Comparison of ENCODE assay signal across 8 mouse cellular contexts in genomic region chr11:72796296-72796687, GRCm38 (mm10). TPM values are rescaled to one million over a fixed set of nuclear protein-coding genes. Genes with fewer than 3 reads are reported as not detected.
A peak's percentile ranks its signal among the peaks of the same experiment; 100 is the strongest.
DNase-seq lines count a peak whose midpoint lies in the region; ATAC-seq and TF ChIP-seq lines count a peak whose summit lies in the region.

No protein-coding gene starts in this region.

- no peak for TF ChIP-seq CTCF in CH12.LX (conservative IDR thresholded peaks at IDR 0.05 in 1 of 2, IDR thresholded peaks at IDR 0.05 in 1 of 2; ENCODE audit: low read depth in 2 of 2, low read length in 2 of 2)

- H3K27me3 ChIP-seq in heart, embryonic 11.5 days (ENCODE audit: control insufficient read depth, insufficient read depth, low read length): no peaks in the 10 kb centered on the region
- H3K27me3 ChIP-seq in CH12.LX (replicated peaks): no peaks in the 10 kb centered on the region
- no peaks in the 10 kb centered on the region for H3K27me3 ChIP-seq in embryonic facial prominence, embryonic 15.5 days
- H3K27me3 ChIP-seq in limb, embryonic 12.5 days: no peaks in the 10 kb centered on the region
- H3K27me3 ChIP-seq in neural tube, embryonic 13.5 days: no peaks in the 10 kb centered on the region

- WGBS in heart, embryonic 11.5 days (ENCODE audit: insufficient replicate concordance): 1% methylated on average over 42 of the region's 42 CpGs
- WGBS in embryonic facial prominence, embryonic 15.5 days: under 1% methylated on average over 42 of the region's 42 CpGs
- WGBS in limb, embryonic 12.5 days: under 1% methylated on average over 41 of the region's 42 CpGs
- under 1% methylated on average over 42 of the region's 42 CpGs for WGBS in neural tube, embryonic 13.5 days

- no peaks in the 10 kb centered on the region for H3K9me3 ChIP-seq in heart, embryonic 11.5 days (replicated peaks; ENCODE audit: control insufficient read depth, low read length)
- no peaks in the 10 kb centered on the region for H3K9me3 ChIP-seq in CH12.LX (replicated peaks; ENCODE audit: low read length)
- H3K9me3 ChIP-seq in embryonic facial prominence, embryonic 15.5 days (replicated peaks): no peaks in the 10 kb centered on the region
- no peaks in the 10 kb centered on the region for H3K9me3 ChIP-seq in limb, embryonic 12.5 days
- H3K9me3 ChIP-seq in neural tube, embryonic 13.5 days: no peaks in the 10 kb centered on the region

- H3K9ac ChIP-seq in heart, embryonic 11.5 days (ENCODE audit: low read depth, low read length): peak overlapping the region; percentile 79
- peak overlapping the region; percentile 55 for H3K9ac ChIP-seq in CH12.LX (ENCODE audit: insufficient read depth, low read depth)
- peak overlapping the region; percentile 91 for H3K9ac ChIP-seq in embryonic facial prominence, embryonic 15.5 days
- peak overlapping the region; percentile 78 for H3K9ac ChIP-seq in limb, embryonic 12.5 days (replicated peaks)
- peak overlapping the region; percentile 94 for H3K9ac ChIP-seq in neural tube, embryonic 13.5 days

- TF ChIP-seq RAD21 in CH12.LX (IDR thresholded peaks at IDR 0.05; ENCODE audit: low read depth, low read length): no peak

- DNase-seq in heart, adult 18-20 months: no peak
- no peak for DNase-seq in CH12.LX (ENCODE audit: extremely low read depth)
- DNase-seq in right cerebral cortex, postnatal 4 days: no peak
- DNase-seq in ovary, adult 18-20 months (ENCODE audit: low spot score): no peak

- TF ChIP-seq POLR2A in CH12.LX (IDR thresholded peaks at IDR 0.05; ENCODE audit: low read depth, low read length): no peak

- H3K36me3 ChIP-seq in heart, embryonic 11.5 days (ENCODE audit: control insufficient read depth, insufficient read depth, low read length): no peaks in the 10 kb centered on the region
- peaks cover 0 to 16% of the 10 kb centered on the region in 2 experiments for H3K36me3 ChIP-seq in CH12.LX (replicated peaks in 1 of 2; ENCODE audit: control insufficient read depth in 1 of 2, insufficient read depth in 1 of 2, low read length in 1 of 2)
- H3K36me3 ChIP-seq in embryonic facial prominence, embryonic 15.5 days: no peaks in the 10 kb centered on the region
- H3K36me3 ChIP-seq in limb, embryonic 12.5 days: no peaks in the 10 kb centered on the region
- H3K36me3 ChIP-seq in neural tube, embryonic 13.5 days: no peaks in the 10 kb centered on the region

- H3K4me2 ChIP-seq in heart, embryonic 11.5 days: peak overlapping the region; percentile 72
- H3K4me2 ChIP-seq in CH12.LX (ENCODE audit: insufficient read depth, low read depth, poor library complexity, severe bottlenecking): peak overlapping the region; percentile 92
- peak overlapping the region; percentile 61 for H3K4me2 ChIP-seq in embryonic facial prominence, embryonic 15.5 days (replicated peaks)
- H3K4me2 ChIP-seq in limb, embryonic 12.5 days: peak overlapping the region; percentile 87
- H3K4me2 ChIP-seq in neural tube, embryonic 13.5 days: peak overlapping the region; percentile 95

- peak overlapping the region; percentile 72 for H3K4me3 ChIP-seq in heart, embryonic 11.5 days (ENCODE audit: low read depth, low read length)
- peak overlapping the region; percentile 86 to 96 (median 87) for H3K4me3 ChIP-seq in CH12.LX (replicated peaks in 1 of 3; ENCODE audit: low read depth in 2 of 3, low read length in 2 of 3, poor library complexity in 1 of 3)
- peak overlapping the region; percentile 99 for H3K4me3 ChIP-seq in embryonic facial prominence, embryonic 15.5 days (replicated peaks)
- peak overlapping the region; percentile 88 for H3K4me3 ChIP-seq in limb, embryonic 12.5 days (replicated peaks)
- H3K4me3 ChIP-seq in neural tube, embryonic 13.5 days: peak overlapping the region; percentile 93

- H3K79me2 ChIP-seq in CH12.LX (replicated peaks; ENCODE audit: control insufficient read depth, extremely low read depth, insufficient read depth, poor library complexity, severe bottlenecking): peaks cover 20% of the 10 kb centered on the region

- peak; percentile 44 for ATAC-seq in heart, embryonic 11.5 days (replicated peaks; ENCODE audit: insufficient number of reproducible peaks, low FRiP score, low TSS enrichment)
- peak; percentile 66; the same call in 1 of the 2 replicates for ATAC-seq in embryonic facial prominence, embryonic 15.5 days (ENCODE audit: insufficient number of reproducible peaks, low FRiP score, low TSS enrichment, low read depth)
- peak; percentile 75 for ATAC-seq in limb, embryonic 12.5 days (ENCODE audit: insufficient number of reproducible peaks, insufficient read depth, low FRiP score, low TSS enrichment, low read depth)
- ATAC-seq in neural tube, embryonic 13.5 days (ENCODE audit: low read depth): peak; percentile 67

- in situ Hi-C loops in CH12.LX (cut with MboI; ENCODE audit: low pct_ligation_motif_present, low pct_unique_long_range_greater_than_20kb, low sequenced_read_pairs): no loop called here

- peaks cover 2% of the 10 kb centered on the region; the same call in 1 of the 2 replicates for H3K4me1 ChIP-seq in heart, embryonic 11.5 days (ENCODE audit: control insufficient read depth, insufficient read depth, low read length)
- H3K4me1 ChIP-seq in CH12.LX (ENCODE audit: control insufficient read depth in 1 of 2, insufficient read depth in 2 of 2): peaks cover 0 to 47% of the 10 kb centered on the region in 2 experiments; a peak in 2 of 4 replicates
- H3K4me1 ChIP-seq in embryonic facial prominence, embryonic 15.5 days: peaks cover 8% of the 10 kb centered on the region; the same call in 1 of the 2 replicates
- H3K4me1 ChIP-seq in limb, embryonic 12.5 days (replicated peaks): peaks cover 5% of the 10 kb centered on the region
- peaks cover 28% of the 10 kb centered on the region for H3K4me1 ChIP-seq in neural tube, embryonic 13.5 days (replicated peaks)

- peak overlapping the region; percentile 86 for H3K27ac ChIP-seq in heart, embryonic 11.5 days (ENCODE audit: low read depth, low read length)
- H3K27ac ChIP-seq in CH12.LX (ENCODE audit: insufficient read depth, low read depth): no peak overlapping the region
- peak overlapping the region; percentile 55; the same call in 1 of the 2 replicates for H3K27ac ChIP-seq in embryonic facial prominence, embryonic 15.5 days (replicated peaks)
- peak overlapping the region; percentile 37; the same call in 1 of the 2 replicates for H3K27ac ChIP-seq in limb, embryonic 12.5 days
- H3K27ac ChIP-seq in neural tube, embryonic 13.5 days (replicated peaks): peak overlapping the region; percentile 68

- TF ChIP-seq EP300 in CH12.LX (IDR thresholded peaks at IDR 0.05; ENCODE audit: low read length): no peak

- dilution Hi-C loops in CH12.LX (cut with MboI; ENCODE audit: extremely low pct_ligation_motif_present, extremely low pct_unique_long_range_greater_than_20kb, low sequenced_read_pairs): no loop called here

TF ChIP-seq in CH12.LX, 34 proteins besides CTCF, POLR2A, EP300 and RAD21:
- no peak for TF ChIP-seq MAZ (IDR thresholded peaks at IDR 0.05; ENCODE audit: low read depth, low read length)
- 0 out of 2 replicates have a peak, but pooled peaks have one; percentile 53 for TF ChIP-seq UBTF (IDR thresholded peaks at IDR 0.05; ENCODE audit: low read depth, low read length)
TF ChIP-seq in CH12.LX: peak in this region for 1.

RNA-seq across cellular contexts. Expression of gene Zzef1, which starts 0.3 kb away (rescaled TPM):
- 7.6 and 7.9 TPM in 2 replicates for polyA plus RNA-seq in heart, embryonic 11.5 days (2014; fragmentation: Nextera tagmentation; extraction: Ambion mirVana)
- 10 to 100 TPM; 16.5 to 19.6 TPM for total RNA-seq in heart, adult 18-20 months (2021)
- total RNA-seq in CH12.LX (2012; rRNA removed) (16.8 and 17.4 TPM in 2 replicates), CH12.LX (2014; rRNA removed) (9.4 and 10.5 TPM in 2 replicates)
- polyA plus RNA-seq in CH12.LX (2012; ENCODE audit: insufficient read length, low read depth): 17.1 and 20.8 TPM in 2 replicates
- 9.7 and 11.7 TPM in 2 replicates for polyA plus RNA-seq in embryonic facial prominence, embryonic 15.5 days (2015; fragmentation: Nextera tagmentation; extraction: Ambion mirVana)
- 7.9 and 8.6 TPM in 2 replicates for polyA plus RNA-seq in limb, embryonic 12.5 days (2016; fragmentation: Nextera tagmentation; extraction: Ambion mirVana)
- 12.5 and 12.9 TPM in 2 replicates for polyA plus RNA-seq in neural tube, embryonic 13.5 days (2015; fragmentation: Nextera tagmentation; extraction: Ambion mirVana)

RNA-seq across cellular contexts. Expression of gene Cyb5d2, which starts 0.3 kb away (rescaled TPM):
- 4.9 and 5.4 TPM in 2 replicates for polyA plus RNA-seq in heart, embryonic 11.5 days (2014; fragmentation: Nextera tagmentation; extraction: Ambion mirVana)
- 10 to 100 TPM; 21.5 to 24.3 TPM for total RNA-seq in heart, adult 18-20 months (2021)
- 3.9 and 4.6 TPM in 2 replicates for total RNA-seq in CH12.LX (2012; rRNA removed)
- total RNA-seq in CH12.LX (2014; rRNA removed): 3.2 and 3.9 TPM in 2 replicates
- 2.4 and 2.8 TPM in 2 replicates for polyA plus RNA-seq in CH12.LX (2012; ENCODE audit: insufficient read length, low read depth)
- polyA plus RNA-seq in embryonic facial prominence, embryonic 15.5 days (2015; fragmentation: Nextera tagmentation; extraction: Ambion mirVana): 9.4 and 9.6 TPM in 2 replicates
- 5.6 and 5.7 TPM in 2 replicates for polyA plus RNA-seq in limb, embryonic 12.5 days (2016; fragmentation: Nextera tagmentation; extraction: Ambion mirVana)
- 6.5 and 7.4 TPM in 2 replicates for polyA plus RNA-seq in neural tube, embryonic 13.5 days (2015; fragmentation: Nextera tagmentation; extraction: Ambion mirVana)
